Mouse (Mus musculus): ENCODE data around the gene Preb. TPM values are rescaled to one million over a fixed set of nuclear protein-coding genes. Genes with fewer than 3 reads are reported as not detected.

The Preb gene
- polyA plus RNA-seq, 1 experiment = 51.9 TPM

GRCm38 (mm10) chr5:30963916-30964315 lies 3.8 kb upstream of the Preb start:
- Histone ChIP-seq H3K4me1 (ENCODE audit: control insufficient read depth, insufficient read depth, insufficient read length, low read length) (peaks cover 7% of the 10 kb centered on the region; the same call in 1 of the 2 replicates), H3K4me3 (ENCODE audit: insufficient read depth, low read depth, low read length) (no peak overlapping the region), H3K27ac (replicated peaks; ENCODE audit: low read depth, low read length) (no peak overlapping the region)

DNA sequence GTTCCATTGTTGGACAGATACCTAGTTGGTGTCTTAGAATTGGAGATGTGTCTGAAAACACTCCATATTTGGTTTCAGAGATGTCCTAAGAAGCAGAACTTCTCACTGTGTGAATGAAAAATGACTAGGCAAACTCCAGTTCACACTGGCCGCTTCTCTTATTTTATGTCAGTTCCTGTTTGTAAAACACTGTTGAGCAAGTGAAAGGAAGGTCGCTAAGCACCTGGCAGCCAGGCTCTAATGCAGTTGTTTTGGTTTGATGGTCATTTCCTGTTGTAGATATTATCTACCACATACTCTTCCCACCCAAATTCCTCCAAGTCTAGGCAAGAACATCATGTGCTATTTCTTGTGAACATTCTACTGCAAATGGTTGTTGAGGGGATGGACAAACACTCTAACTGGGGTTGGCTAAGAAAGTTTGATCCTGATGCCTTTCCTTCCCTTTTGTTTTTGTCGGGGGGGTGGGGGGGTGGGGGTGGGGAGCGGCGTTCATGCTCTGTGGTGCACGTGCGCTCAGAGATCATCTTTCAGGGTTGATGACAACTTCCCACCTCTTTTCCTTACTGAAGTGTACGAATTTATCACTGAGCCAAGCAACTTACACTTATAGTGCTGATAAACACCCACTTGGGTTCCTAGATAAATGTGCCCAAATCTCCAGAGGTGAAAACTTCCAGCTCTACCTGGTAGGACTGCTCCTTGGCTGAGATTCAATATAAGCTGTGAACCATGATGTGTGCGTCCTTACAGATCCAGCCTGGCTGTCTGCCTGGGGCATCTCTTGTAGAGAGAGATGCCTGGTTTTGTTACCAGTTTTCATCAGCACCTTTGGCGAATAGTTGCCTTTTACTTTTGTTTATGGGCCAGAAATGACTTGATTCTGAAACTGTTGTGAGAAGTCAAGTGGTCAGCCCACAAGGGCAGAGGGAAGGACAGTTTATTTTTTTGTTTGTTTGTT lies 1.7 kb upstream of the Preb start:
- Histone ChIP-seq H3K4me1 (ENCODE audit: control insufficient read depth, insufficient read depth, insufficient read length, low read length) (peaks cover 19% of the 10 kb centered on the region), H3K4me3 (ENCODE audit: insufficient read depth, low read depth, low read length) (no peak overlapping the region), H3K27ac (replicated peaks; ENCODE audit: low read depth, low read length) (peak overlapping the region; percentile 76)

DNA sequence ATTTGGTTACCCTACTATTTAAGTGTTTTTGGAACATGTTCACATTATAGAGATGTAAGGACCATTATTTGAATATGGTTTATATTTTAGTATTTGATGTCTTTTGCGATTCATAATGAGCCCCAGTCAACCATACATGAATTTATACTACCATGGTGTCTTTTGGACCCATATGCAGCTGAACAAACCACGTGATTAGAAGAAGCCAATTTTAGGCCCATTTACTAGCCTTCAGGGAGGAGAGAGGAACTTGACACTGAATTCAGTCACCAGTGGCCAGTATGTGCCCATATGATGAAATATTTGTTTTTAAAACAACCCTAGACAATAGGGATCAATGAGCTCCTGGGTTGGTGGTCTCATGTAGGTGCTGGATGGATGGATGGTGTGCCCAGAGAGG lies 653 bp upstream of the Preb start:
- Histone ChIP-seq H3K4me1 (ENCODE audit: control insufficient read depth, insufficient read depth, insufficient read length, low read length) (peaks cover 19% of the 10 kb centered on the region), H3K27ac (replicated peaks; ENCODE audit: low read depth, low read length) (peak overlapping the region; percentile 77), H3K4me3 (ENCODE audit: insufficient read depth, low read depth, low read length) (no peak overlapping the region)

DNA sequence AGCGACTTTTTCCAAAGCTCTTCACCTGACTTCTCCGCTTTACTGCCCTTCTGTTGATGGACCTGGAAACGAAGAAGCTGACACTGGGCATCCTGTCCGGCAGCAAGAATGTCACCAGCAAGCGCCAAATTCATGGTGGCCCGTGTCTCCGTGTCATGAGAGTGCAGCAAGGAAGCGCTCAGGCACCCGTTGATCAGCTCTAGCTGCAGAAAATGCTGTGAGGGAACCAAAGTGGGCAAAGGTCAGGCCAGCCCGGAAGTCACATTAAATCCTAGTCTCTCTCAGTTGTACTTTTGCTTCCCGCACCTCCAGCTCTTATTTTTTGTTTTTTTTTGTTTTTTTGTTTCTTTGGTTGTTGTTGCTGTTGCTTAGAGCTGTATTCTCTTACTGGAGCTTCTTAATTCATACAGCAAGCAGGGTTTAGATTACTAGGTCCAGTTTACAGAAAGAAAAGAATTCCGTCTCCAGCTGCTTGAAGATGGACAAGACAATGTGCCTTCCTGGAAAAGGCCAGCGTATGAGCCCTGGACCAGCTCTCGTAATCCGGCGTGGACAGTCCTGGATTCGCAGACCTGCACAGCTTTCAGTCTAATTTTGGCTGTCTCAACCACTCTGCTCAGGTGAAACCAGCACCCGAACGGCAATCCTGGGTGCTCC lies 835 bp downstream of the Preb start:
- peak overlapping the region; percentile 84 for H3K4me3 ChIP-seq (ENCODE audit: insufficient read depth, low read depth, low read length)
- H3K27ac ChIP-seq (replicated peaks; ENCODE audit: low read depth, low read length) = peak overlapping the region; percentile 81; the same call in 1 of the 2 replicates
- H3K4me1 ChIP-seq (ENCODE audit: control insufficient read depth, insufficient read depth, insufficient read length, low read length) = peaks cover 19% of the 10 kb centered on the region

GRCm38 (mm10) chr5:30957891-30958290 lies 2.3 kb downstream of the Preb start:
- Histone ChIP-seq H3K4me1 (ENCODE audit: control insufficient read depth, insufficient read depth, insufficient read length, low read length) (peaks cover 19% of the 10 kb centered on the region), H3K27ac (replicated peaks; ENCODE audit: low read depth, low read length) (no peak overlapping the region), H3K4me3 (ENCODE audit: insufficient read depth, low read depth, low read length) (no peak overlapping the region)

- Histone ChIP-seq H3K4me1 (ENCODE audit: control insufficient read depth, insufficient read depth, insufficient read length, low read length) (peaks cover 26% of the 10 kb centered on the region), H3K27ac (replicated peaks; ENCODE audit: low read depth, low read length) (no peak overlapping the region), H3K4me3 (ENCODE audit: insufficient read depth, low read depth, low read length) (no peak overlapping the region)
Measured at GRCm38 (mm10) chr5:30955751-30956150, 4.4 kb downstream of the Preb start.

GRCm38 (mm10) chr5:30954556-30954955 lies 5.6 kb downstream of the Preb start:
- H3K4me3 ChIP-seq (ENCODE audit: insufficient read depth, low read depth, low read length) = no peak overlapping the region
- H3K4me1 ChIP-seq (ENCODE audit: control insufficient read depth, insufficient read depth, insufficient read length, low read length) = peaks cover 26% of the 10 kb centered on the region
- H3K27ac ChIP-seq (replicated peaks; ENCODE audit: low read depth, low read length) = no peak overlapping the region

GRCm38 (mm10) chr5:30954065-30954464 lies 6.1 kb downstream of the Preb start:
- Histone ChIP-seq H3K4me3 (ENCODE audit: insufficient read depth, low read depth, low read length) (no peak overlapping the region), H3K27ac (replicated peaks; ENCODE audit: low read depth, low read length) (no peak overlapping the region), H3K4me1 (ENCODE audit: control insufficient read depth, insufficient read depth, insufficient read length, low read length) (peaks cover 26% of the 10 kb centered on the region)

DNA sequence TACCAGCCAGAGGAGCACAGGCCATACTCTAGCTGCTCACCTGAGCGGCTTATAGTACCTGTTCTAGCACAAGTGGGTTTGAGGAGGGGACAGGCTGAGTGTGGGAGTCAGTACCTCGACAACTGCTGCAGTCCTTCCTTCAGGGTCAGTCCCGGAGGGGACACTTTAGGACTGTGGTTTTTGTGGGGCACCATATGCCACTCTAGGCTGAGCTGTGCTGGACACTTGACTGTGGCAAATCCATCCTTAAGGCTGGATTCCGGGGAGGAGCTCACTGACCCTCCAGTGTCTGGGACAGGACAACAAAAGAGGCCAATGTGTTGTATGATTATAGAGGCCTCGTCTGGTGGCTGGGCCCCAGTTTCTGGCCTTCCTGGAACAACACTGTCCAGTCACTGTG lies 7.6 kb downstream of the Preb start:
- Histone ChIP-seq H3K4me1 (ENCODE audit: control insufficient read depth, insufficient read depth, insufficient read length, low read length) (peaks cover 16% of the 10 kb centered on the region), H3K27ac (replicated peaks; ENCODE audit: low read depth, low read length) (no peak overlapping the region), H3K4me3 (ENCODE audit: insufficient read depth, low read depth, low read length) (no peak overlapping the region)

- no peak overlapping the region; the same call in 1 of the 2 replicates for H3K27ac ChIP-seq (replicated peaks; ENCODE audit: low read depth, low read length)
- peaks cover 16% of the 10 kb centered on the region for H3K4me1 ChIP-seq (ENCODE audit: control insufficient read depth, insufficient read depth, insufficient read length, low read length)
- no peak overlapping the region for H3K4me3 ChIP-seq (ENCODE audit: insufficient read depth, low read depth, low read length)
Measured at GRCm38 (mm10) chr5:30951706-30952105, 8.5 kb downstream of the Preb start.

DNA sequence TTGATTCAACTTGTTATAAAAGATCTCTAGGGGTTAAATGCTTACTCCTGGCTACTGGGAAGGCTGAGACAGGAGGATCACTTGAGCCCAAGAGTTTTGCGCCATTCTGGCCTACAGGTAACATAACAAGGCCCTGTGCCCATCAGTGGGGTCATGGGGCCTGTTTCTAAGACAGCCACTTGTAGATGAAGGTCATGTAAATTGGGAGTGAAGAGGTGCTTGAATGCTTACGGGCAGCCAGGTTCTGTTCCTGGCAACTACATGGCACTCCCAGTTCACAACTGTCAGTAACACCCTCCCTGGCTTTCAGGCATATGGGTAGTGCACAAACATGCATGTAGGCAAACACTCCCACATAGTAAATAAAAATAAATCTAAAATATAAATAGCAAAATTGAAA lies 9.2 kb downstream of the Preb start:
- no peak overlapping the region for H3K4me3 ChIP-seq (ENCODE audit: insufficient read depth, low read depth, low read length)
- peaks cover 16% of the 10 kb centered on the region for H3K4me1 ChIP-seq (ENCODE audit: control insufficient read depth, insufficient read depth, insufficient read length, low read length)
- H3K27ac ChIP-seq (replicated peaks; ENCODE audit: low read depth, low read length) = 0 out of 2 replicates have a peak overlapping the region, but pooled peaks have one; percentile 11

DNA sequence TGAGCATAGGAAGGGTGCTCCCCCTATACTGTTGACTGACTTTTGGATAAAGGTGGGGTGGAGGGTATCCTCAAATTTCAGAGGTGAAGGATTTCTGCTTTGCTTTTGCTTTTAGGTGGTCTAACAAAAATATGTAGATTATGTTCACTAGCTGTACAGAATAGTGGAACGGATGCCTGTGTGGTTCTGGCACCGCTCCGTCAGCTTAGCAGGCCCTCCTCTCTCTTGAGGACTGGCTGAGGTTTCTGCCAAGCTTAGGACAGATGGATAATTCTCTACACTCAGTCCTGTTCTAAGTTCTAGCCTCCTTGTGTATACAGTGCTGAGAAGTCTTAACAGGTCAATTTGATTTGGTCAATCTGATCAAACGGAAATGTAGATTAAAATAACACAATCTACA lies 9.7 kb downstream of the Preb start:
- Histone ChIP-seq H3K27ac (replicated peaks; ENCODE audit: low read depth, low read length) (0 out of 2 replicates have a peak overlapping the region, but pooled peaks have one; percentile 29), H3K4me1 (ENCODE audit: control insufficient read depth, insufficient read depth, insufficient read length, low read length) (peaks cover 18% of the 10 kb centered on the region), H3K4me3 (ENCODE audit: insufficient read depth, low read depth, low read length) (peak overlapping the region; percentile 84)

- peak overlapping the region; percentile 84 for H3K4me3 ChIP-seq (ENCODE audit: insufficient read depth, low read depth, low read length)
- H3K4me1 ChIP-seq (ENCODE audit: control insufficient read depth, insufficient read depth, insufficient read length, low read length) = peaks cover 20% of the 10 kb centered on the region
- H3K27ac ChIP-seq (replicated peaks; ENCODE audit: low read depth, low read length) = peak overlapping the region; percentile 72
Measured at GRCm38 (mm10) chr5:30949654-30950326, 10.4 kb downstream of the Preb start.

GRCm38 (mm10) chr5:30948620-30949019 lies 11.5 kb downstream of the Preb start:
- Histone ChIP-seq H3K27ac (replicated peaks; ENCODE audit: low read depth, low read length) (peak overlapping the region; percentile 72), H3K4me3 (ENCODE audit: insufficient read depth, low read depth, low read length) (no peak overlapping the region), H3K4me1 (ENCODE audit: control insufficient read depth, insufficient read depth, insufficient read length, low read length) (peaks cover 20% of the 10 kb centered on the region)

Data from brown adipose tissue, adult 24 weeks (tissue).